Mouse (Mus musculus) testis, adult 2 months (tissue): ENCODE measurements around the gene Tns3.

Experiments
- CTCF ChIP-seq: fragments of 200-500 bp; IDR thresholded peaks from 2 replicates; pipeline ENCODE4 v1.5.1; 2012; ENCODE audit warnings: low read depth, mild to moderate bottlenecking, inconsistent platforms, low read length, moderate library complexity; ENCODE audit not compliant: control insufficient read depth, insufficient read depth, insufficient replicate concordance
- POLR2A ChIP-seq: fragments of 200-500 bp; IDR thresholded peaks from 2 replicates; pipeline ENCODE4 v1.6.1; 2012; ENCODE audit warnings: low read depth, mild to moderate bottlenecking, inconsistent platforms, low read length, moderate library complexity; ENCODE audit not compliant: control insufficient read depth

DNA sequence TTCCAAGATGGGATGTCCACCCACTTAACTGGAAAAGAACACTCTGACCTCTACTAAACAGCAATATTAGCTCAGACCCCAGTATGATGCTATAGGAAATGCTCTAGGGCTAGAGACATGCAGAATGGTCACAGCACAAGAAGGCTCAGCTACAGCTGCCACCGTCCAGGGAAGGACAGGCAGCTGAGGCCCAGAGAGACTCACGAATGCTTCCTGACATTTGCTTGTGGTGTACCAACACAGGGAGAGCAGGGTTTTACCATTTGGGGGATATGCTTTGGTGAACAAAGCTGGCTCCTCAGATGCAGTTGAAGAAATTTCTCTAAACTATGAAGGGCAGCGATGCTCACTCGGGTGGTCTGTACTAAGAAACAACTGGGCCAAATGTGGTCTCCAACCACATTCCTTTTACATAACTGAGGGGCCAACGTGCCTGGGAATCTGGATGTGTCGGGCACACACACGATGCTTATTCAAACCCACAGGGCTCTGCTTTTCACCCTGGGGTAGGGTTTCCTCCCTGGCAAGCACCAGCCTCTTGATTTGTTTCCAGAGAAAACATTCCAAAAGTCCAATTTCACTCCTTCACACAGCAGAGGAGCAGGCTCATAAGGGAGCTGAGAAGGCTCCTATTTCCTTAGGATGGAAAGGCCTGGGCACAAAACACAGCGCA, 124.6 kb downstream of the Tns3 start:
- TF ChIP-seq CTCF (no peak), POLR2A (no peak)
